Mouse (Mus musculus) layer of hippocampus, adult 8-10 months (tissue): Measurements from ENCODE around the gene Cdkal1. TPM values are rescaled to one million over a fixed set of nuclear protein-coding genes. Genes with fewer than 3 reads are reported as not detected.

Experiments used
- DNase-seq, 2 experiments: peaks; one replicate each; pipeline ENCODE4 v3.0.0; 2022; ENCODE audit warnings: low spot score in 2 of 2
- total RNA-seq, 4 experiments: library from RNA; stranded (reverse); gene quantifications; 2 replicates each; pipeline ENCODE4 v1.2.4; 2022

Gene Cdkal1
- total RNA-seq, 4 experiments from 2014 or later, result 28.2 to 31.9 (median 29.1) TPM

- no peak for DNase-seq
Measured at GRCm38 (mm10) chr13:29715241-29715841, 140.1 kb downstream of the Cdkal1 start.

- DNase-seq, result no peak
Measured at GRCm38 (mm10) chr13:29707620-29708019, 147.9 kb downstream of the Cdkal1 start.

DNA sequence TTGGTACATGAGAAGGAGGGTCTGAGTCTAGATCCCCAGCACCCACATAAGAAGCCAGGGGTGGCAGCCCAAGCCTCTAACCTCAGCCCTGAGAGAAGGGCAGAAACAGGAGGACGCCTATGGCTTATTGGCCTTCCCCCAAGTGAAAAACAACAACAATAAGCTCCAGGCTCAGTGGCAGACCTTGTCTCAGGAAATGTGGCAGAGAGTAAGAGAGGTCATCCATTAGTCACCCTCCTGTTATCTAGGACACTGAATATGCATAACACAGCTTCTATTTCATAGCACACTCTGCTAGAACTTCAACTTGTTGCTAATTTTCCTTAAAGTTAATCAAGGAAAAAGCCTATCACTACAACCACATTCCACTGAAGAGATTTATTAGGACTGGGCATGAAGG lies 154.1 kb downstream of the Cdkal1 start:
- DNase-seq, result no peak

GRCm38 (mm10) chr13:29699896-29700295 lies 155.6 kb downstream of the Cdkal1 start:
- DNase-seq, result no peak

- DNase-seq, result no peak
Measured at GRCm38 (mm10) chr13:29698307-29698985, 157.0 kb downstream of the Cdkal1 start.

DNA sequence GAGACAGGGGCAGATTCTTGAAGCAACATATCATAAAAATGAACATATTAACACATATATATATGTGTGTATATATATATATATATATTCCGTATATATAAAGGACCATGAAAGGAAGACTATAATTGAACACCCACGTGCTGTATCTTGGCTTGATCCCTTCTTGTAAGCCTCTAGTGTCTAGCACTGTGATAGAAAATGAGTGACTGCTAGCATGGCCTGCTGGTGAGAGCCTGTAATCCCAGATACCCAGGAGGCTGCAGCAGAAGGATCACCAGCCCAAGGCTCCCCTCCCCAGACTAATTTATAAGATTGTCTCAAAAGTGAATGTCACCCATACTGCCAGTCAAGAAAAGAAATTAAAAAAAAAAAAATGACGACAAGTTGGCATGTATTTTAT lies 158.2 kb downstream of the Cdkal1 start:
- no peak for DNase-seq

DNA sequence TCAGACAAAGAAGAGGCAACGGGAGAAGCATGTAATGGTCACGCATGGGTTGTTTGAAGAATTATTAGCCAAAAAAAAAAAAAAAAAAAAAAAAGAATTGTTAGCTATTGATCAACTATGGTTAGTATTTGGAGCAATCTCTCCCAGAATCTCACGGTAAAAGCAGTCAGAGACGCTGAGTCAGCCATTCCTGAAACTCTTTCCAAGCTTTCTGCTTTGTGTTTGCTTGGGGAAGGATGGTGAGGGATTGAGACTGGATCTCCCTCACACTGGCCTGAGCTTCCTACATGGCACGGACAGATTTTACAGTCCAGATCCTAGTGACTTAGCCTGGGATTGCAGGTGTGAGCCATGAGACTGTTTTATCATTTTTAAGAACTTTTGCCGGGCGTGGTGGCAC lies 164.7 kb downstream of the Cdkal1 start:
- no peak for DNase-seq

DNA sequence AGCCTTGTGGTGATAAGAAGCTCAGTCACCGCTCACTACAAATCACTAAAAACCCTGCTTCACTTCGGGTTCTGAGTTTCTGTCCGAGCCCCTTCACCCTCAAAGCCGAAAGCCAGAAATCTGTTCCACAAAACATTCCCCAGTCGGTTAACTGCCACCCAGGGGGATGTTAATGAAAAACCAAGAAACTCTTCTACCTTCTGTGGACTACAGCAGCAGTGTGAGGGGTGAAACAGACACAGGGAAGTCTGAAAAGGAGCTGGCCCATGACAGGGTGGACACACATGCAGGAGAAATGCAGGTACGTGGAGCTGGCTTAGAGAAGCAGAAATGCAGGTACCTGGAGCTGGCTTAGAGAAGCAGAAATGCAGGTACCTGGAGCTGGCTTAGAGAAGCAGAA lies 166.6 kb downstream of the Cdkal1 start:
- no peak for DNase-seq

- DNase-seq, result no peak
Measured at GRCm38 (mm10) chr13:29687872-29688271, 167.6 kb downstream of the Cdkal1 start.

GRCm38 (mm10) chr13:29679479-29680186 lies 175.8 kb downstream of the Cdkal1 start:
- no peak for DNase-seq

DNA sequence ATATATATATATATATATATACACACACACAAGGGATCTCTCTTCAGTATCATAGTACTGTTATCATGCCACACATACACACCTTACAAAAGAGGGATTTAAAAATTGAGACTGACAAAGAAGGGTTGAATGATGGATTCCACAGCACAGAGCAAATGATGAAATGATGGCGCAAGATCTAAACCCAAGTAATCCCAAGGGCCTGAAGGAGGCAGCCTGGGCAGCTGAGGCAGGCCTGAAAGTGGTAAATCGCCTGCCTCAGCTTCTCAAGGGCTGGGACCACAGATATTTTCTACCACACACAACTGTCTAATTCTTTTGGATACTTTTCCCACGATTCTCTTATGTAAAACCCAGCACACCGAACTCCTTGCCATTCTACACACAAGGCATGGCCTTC lies 177.9 kb downstream of the Cdkal1 start:
- no peak for DNase-seq

GRCm38 (mm10) chr13:29670626-29671025 lies 184.8 kb downstream of the Cdkal1 start:
- DNase-seq, result no peak

DNA sequence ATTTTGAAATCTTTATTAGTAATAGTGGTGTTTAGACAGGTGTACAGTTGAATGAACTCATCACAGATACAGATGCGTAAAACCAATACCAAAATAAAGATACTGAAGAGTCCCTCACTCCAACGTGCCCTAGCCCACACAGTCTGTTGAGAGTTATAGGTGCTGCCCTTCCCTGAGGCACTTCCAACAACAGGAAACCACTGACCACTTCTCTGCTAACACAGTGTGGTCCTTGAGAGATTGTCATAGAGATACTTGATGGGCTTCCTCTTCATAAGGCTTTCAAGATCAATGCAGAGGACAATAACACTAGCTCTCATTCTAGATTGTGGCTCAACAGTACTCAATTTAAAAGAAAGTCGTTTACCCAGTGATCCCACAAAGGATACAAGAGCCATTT lies 191.6 kb downstream of the Cdkal1 start:
- DNase-seq, result no peak

DNA sequence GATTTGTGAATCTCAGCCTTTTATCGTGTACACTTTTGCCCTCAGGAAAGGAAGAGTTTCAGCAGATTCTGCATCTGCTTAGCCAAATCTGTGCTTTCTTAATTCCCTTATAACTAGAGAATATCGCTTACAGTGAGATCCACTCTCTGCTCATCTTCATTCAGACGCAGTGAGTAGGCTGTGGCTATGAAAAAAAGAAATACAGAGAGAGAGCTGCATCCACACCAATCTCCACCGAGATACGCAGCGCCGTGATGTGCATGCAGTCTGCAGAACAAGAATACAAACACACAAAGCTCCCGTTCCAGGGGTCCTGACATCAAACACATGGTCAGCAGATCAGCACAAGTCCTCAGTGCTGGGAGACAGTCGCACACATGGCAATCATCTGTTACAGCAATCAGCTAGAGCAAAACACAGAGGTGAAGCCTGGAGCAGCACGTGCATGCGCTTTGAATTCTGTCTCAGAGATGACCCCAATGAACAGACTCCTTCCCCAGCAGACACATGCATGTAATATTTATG lies 199.6 kb downstream of the Cdkal1 start:
- no peak for DNase-seq

DNA sequence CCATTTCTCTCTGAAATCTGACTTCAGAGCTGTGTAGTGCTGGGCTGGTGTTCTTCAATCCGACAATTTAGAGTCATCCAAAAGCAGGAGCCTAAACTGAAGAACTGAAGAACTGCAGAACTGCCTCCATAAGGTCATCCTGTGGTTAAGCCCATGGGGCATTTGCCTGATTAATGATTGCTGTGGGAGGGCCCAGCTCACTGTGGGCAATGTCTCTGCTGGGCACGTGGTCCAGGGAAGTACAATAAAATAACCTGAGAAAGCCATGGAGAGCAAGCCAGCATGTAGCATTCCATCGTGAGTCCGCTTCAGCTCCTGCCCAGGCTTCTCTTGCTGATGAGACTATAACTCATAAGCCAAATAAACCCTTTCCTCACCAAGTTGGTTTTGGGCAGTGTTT lies 202.1 kb downstream of the Cdkal1 start:
- no peak for DNase-seq

GRCm38 (mm10) chr13:29652791-29653190 lies 202.7 kb downstream of the Cdkal1 start:
- no peak for DNase-seq

- DNase-seq, result no peak
Measured at GRCm38 (mm10) chr13:29650576-29651236, 204.8 kb downstream of the Cdkal1 start.

DNA sequence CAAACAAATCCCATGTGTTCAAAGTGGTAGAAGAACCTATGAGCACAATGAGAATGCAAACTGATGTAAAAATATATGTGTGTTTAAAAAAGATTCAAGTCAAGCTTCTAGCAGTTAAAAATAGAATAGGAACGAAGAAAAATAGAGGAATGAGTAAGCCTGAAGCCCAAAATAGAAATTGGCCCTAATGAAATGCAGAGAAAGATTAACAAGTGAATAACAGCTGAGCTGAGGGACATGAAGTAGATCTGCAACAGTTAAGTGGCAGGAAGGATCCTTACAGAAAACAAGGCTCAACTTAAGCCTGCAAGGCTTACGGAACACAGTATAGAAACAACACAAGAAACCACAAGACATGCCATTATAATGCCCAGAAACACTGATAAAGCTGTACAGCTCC lies 205.9 kb downstream of the Cdkal1 start:
- no peak for DNase-seq

- DNase-seq, result no peak
Measured at GRCm38 (mm10) chr13:29642226-29642625, 213.2 kb downstream of the Cdkal1 start.

DNA sequence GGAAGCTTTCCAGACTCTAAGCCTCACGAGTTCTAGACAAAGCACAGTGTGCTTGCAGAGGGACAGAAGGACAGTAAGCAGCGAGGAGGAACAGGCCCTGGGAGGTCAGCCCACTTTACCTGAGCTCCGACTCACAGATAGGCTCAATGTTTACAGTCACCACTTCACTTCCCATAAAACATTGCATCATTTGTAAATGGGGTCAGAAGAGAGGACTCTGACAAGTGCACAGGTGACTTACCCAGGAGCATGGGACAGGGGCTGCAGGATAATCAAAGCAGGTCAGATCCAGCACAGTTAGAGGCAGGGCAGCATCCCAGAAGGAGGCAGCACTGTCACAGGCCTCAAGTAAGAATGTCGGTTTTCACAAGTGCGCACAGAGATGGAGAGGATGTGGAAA lies 214.3 kb downstream of the Cdkal1 start:
- DNase-seq, result no peak

- DNase-seq, result no peak
Measured at GRCm38 (mm10) chr13:29640186-29640585, 215.3 kb downstream of the Cdkal1 start.

DNA sequence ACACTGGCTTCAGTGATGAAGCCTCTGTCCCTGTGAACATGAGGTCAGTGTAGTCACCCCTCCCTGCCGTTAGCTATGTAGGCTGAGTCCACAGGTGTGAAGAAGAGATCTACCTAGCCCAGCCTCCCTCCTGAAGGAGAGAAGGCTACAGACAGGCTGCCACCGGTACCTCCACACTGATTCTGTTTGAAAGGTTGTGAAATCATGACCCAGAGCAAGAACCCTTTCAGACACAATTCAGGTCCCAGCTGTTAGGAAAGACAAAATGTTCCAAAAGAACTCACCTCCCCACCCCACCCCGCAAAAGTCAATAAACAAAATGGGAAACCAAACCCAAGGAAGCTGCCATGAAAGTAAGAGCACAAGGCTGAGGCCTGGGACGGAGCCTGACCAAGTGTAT lies 217.2 kb downstream of the Cdkal1 start:
- DNase-seq, result no peak
